Mouse (Mus musculus) right cerebral cortex, postnatal 14 days (tissue): ENCODE measurements around the gene Aaas.

ENCODE experiments used
- DNase-seq: peaks from one replicate; pipeline ENCODE4 v3.0.0; 2022

Gene Aaas

GRCm38 (mm10) chr15:102350138-102350941 lies at the start of gene Aaas:
Gene Aaas, minus strand, starts transcription at chr15:102350771.
- DNase-seq = peak; percentile 97

GRCm38 (mm10) chr15:102399229-102400221 lies 49.0 kb upstream of the Aaas start:
- DNase-seq = peak; percentile 48

GRCm38 (mm10) chr15:102398629-102399028 lies 48.1 kb upstream of the Aaas start:
- no peak for DNase-seq

- no peak for DNase-seq
Measured at GRCm38 (mm10) chr15:102395061-102395460, 44.5 kb upstream of the Aaas start.

DNA sequence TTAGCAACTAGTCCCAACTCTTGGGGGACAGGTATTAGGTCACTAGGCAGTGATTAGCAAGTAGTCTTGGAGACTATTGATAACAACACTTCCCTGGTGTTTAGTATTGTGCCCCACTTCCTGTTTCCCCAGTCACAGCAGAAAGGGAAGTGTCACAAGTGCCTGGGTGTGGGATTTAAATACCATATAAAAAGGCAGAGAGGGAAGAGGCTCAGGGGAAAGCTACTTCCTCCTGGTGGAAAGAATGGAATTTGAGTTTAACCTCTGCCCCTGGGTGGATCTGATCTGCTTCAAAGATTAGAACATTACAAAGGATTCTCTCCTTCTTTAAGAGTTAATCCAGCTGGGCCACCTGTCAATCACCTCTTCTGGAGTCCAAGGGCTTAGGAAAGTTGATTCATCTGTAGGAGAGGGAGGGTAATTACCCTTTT lies 43.0 kb upstream of the Aaas start:
- no peak for DNase-seq

DNA sequence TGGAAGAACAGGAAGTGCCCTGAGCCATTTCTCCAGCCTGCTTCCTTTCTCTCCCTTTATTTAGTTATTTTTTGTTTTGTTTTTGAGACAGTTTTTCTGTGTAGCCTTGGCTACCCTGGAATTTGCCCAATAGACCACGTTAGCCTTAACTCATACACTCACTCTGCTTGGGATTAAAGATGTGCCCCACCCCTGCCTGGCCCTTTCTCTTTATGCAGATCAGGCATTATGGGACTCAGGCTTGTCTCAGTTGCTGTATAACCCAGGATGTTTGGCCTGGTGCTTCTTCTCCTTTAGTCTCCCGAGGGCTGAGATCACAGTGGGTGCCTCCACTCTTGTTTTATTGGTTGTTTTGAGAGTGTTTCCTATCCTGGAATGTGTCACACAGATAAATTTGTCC lies 41.9 kb upstream of the Aaas start:
- DNase-seq = no peak

DNA sequence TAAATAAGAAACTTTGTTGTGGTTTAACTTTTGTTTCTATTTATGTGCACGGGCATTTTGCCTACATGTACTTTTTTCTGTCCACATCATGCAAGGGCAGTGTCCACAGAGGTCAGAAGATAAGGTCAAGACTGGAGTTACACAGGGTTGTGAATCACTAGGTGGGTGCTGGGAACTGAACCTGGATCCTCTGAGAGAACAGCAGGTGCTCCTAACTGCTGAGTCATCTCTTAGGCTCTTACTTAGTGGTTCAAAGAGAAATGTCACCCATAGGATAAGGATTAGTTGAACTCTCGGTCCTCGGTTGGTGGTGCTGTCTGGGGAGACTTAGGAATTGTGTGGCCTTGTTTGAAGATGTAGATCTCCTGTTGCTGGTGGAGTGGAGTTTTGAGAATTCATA lies 38.4 kb upstream of the Aaas start:
- DNase-seq = no peak

DNA sequence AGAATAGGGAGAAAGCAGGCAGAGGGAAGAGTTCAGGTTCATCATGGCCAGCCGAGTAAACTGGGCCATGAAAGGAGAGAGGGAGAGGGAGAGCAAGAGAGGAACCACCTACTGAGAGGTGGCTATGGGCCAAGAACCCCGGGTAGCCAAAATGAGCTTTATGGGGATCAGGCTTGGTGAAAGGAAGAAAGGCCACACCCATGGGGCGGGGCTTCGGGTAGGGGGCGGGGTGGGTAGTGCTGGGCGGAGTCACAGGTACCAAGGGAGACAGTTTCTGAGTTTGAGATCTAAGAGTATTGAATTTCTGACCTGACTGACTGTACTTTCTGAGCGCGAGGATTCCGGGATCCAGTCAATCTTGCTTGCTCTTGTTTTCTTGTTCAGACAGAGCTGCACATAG lies 36.1 kb upstream of the Aaas start:
- no peak for DNase-seq

- DNase-seq = no peak
Measured at GRCm38 (mm10) chr15:102383671-102384070, 33.1 kb upstream of the Aaas start.

GRCm38 (mm10) chr15:102381575-102381974 lies 31.0 kb upstream of the Aaas start:
- DNase-seq = peak; percentile 87

DNA sequence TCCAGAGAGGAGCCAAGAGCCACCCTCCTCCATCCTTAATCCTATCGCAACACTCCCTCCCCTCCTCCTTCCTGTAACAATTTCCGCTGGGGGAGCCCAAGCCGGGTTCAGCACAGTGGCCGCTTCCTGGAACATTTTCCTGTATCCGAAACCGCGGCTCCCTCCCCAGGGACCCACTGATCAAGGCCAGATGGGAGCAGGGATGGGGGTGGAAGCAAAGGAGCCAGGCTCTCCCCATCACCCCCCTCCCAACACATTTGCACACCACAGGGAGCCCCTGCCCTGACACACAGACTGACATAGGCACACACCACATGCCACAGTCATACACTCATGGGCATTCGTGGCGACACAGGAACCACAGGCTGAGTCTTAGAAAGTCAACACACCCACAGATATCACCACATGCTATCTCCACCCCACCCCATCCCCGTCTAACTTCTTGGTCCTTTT lies 27.3 kb upstream of the Aaas start:
- DNase-seq = no peak

- DNase-seq = peak; percentile 82
Measured at GRCm38 (mm10) chr15:102377163-102377543, 26.6 kb upstream of the Aaas start.

- DNase-seq = no peak
Measured at GRCm38 (mm10) chr15:102376453-102377162, 26.0 kb upstream of the Aaas start.

DNA sequence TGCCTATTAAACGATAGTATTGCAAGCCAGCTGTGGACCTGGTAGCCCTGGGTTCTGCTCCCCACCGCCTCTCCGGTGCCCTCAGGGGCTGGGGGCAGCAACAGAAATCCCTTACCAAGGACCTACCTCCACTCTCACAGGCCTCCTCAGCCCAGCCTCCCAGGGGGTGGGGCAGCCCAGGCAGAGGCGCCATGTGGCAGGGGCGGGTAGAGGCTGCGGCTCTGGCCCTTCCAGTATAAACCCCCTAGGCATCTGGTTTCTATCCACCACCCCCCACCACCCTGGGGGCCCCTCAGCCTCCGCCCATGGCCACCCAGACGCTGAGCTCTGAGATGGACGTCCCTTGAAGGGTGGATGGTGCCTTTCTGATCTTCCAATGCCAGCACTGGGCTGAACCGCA lies 20.2 kb upstream of the Aaas start:
- DNase-seq = no peak

DNA sequence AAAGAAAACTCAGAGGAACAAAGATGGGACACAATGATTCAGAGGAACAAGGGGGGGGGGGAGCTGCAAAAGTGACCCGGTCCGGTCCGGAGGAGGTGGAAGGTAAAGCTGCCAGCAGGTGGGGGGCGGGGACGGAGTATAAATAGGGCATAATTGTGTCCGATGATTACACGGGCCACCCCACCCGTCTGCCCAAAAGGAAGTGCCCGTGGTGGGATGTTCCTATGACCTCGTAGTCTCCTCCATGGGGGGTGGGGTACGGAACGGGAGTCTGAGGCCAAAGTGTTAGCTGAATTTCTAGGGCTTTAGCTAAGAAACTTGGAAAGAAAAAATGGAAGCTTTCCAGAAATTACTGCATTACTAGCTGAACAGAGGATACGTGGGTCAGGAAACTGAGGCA lies 19.4 kb upstream of the Aaas start:
- DNase-seq = no peak

DNA sequence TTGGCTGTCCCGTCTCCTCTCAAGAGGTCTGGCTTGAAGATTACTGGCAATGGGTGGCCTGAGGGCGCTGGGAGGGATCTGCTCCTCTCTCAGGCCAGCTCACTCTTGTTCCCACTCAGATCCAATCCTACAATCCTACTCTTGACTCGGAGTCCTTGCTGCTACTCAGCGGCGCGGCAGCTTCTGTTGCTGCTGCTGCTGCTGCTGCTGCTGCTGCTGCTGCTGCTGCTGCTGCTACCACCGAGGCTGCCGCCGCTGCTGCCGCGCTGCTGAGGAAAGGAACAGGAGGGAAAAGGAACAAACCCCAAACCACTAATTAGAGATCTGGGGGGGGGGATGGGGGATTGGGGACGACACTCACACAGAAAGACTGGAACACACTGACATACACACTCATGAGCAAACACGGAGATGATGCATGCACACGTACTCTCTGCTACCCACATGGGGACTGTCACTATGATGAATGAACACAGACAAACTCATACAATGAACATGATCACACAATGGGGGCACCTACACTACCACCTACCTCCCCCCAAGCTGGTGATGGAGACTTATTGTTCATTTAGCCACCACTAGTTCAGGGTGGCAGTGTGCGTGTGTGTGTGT lies 16.3 kb upstream of the Aaas start, which contains the start of gene Sp7:
TSS of gene Sp7 (minus strand) at position 450 of the 612 bp plus-strand sequence.
- DNase-seq = no peak

GRCm38 (mm10) chr15:102366238-102366637 lies 15.7 kb upstream of the Aaas start:
- DNase-seq = no peak

GRCm38 (mm10) chr15:102364678-102365077 lies 14.1 kb upstream of the Aaas start:
- DNase-seq = no peak

- no peak for DNase-seq
Measured at GRCm38 (mm10) chr15:102362648-102363047, 12.1 kb upstream of the Aaas start.

DNA sequence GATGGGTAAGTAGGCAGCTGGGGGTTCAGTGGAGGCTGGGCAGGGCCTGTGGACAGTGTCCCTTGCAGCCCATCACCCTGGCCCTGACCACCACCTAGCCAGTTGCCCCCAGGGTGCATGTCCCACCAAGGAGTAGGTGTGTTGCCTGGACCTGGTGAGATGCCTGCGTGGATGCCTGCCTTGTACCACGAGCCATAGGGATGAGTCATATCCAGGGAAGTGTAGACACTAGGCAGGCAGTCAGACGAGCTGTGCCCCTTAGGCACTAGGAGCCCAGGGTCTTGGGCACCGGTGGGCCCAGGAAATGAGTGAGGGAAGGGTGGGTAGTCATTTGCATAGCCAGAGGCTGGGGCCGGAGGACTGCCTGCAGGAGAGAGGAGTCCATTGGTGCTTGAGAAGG lies 8.3 kb upstream of the Aaas start:
- DNase-seq = no peak

- no peak for DNase-seq
Measured at GRCm38 (mm10) chr15:102358126-102358525, 7.6 kb upstream of the Aaas start.
